Mouse (Mus musculus): ENCODE results near the gene Camk2g.
"Not testable (repeated sequence)": the region's sequence is repeated elsewhere in the genome, so short reads cannot be mapped to it uniquely, and the experiment has no call there.

Gene Camk2g

GRCm38 (mm10) chr14:20703461-20703860 lies 90.4 kb downstream of the Camk2g start:
- DNase-seq (ENCODE audit: extremely low read depth, low read depth, low spot score) = not testable (repeated sequence)

GRCm38 (mm10) chr14:20702741-20703381 lies 91.0 kb downstream of the Camk2g start, which contains the start of gene Chchd1:
Gene Chchd1, plus strand, starts transcription at chr14:20703006.
- DNase-seq (ENCODE audit: extremely low read depth, low read depth, low spot score) = no peak

GRCm38 (mm10) chr14:20702096-20702740 lies 91.7 kb downstream of the Camk2g start:
- DNase-seq (ENCODE audit: extremely low read depth, low read depth, low spot score) = no peak

- DNase-seq (ENCODE audit: extremely low read depth, low read depth, low spot score) = no peak
Measured at GRCm38 (mm10) chr14:20701554-20701953, 92.3 kb downstream of the Camk2g start.

GRCm38 (mm10) chr14:20700362-20700761 lies 93.5 kb downstream of the Camk2g start:
- DNase-seq (ENCODE audit: extremely low read depth, low read depth, low spot score) = no peak

GRCm38 (mm10) chr14:20698515-20698914 lies 95.4 kb downstream of the Camk2g start:
- DNase-seq (ENCODE audit: extremely low read depth, low read depth, low spot score) = no peak

GRCm38 (mm10) chr14:20696986-20697385 lies 96.9 kb downstream of the Camk2g start:
- no peak for DNase-seq (ENCODE audit: extremely low read depth, low read depth, low spot score)

- no peak for DNase-seq (ENCODE audit: extremely low read depth, low read depth, low spot score)
Measured at GRCm38 (mm10) chr14:20695761-20696520, 97.9 kb downstream of the Camk2g start.

GRCm38 (mm10) chr14:20694884-20695760 lies 98.8 kb downstream of the Camk2g start, which contains the start of gene Fut11:
Gene Fut11, plus strand, starts transcription at chr14:20694968.
- DNase-seq (ENCODE audit: extremely low read depth, low read depth, low spot score) = no peak

GRCm38 (mm10) chr14:20694185-20694883 lies 99.6 kb downstream of the Camk2g start:
- no peak for DNase-seq (ENCODE audit: extremely low read depth, low read depth, low spot score)

GRCm38 (mm10) chr14:20693589-20694101 lies 100.2 kb downstream of the Camk2g start:
- no peak for DNase-seq (ENCODE audit: extremely low read depth, low read depth, low spot score)

GRCm38 (mm10) chr14:20691772-20692171 lies 102.1 kb downstream of the Camk2g start:
- no peak for DNase-seq (ENCODE audit: extremely low read depth, low read depth, low spot score)

- DNase-seq (ENCODE audit: extremely low read depth, low read depth, low spot score) = no peak
Measured at GRCm38 (mm10) chr14:20689009-20689408, 104.9 kb downstream of the Camk2g start.

GRCm38 (mm10) chr14:20686576-20686975 lies 107.3 kb downstream of the Camk2g start:
- no peak for DNase-seq (ENCODE audit: extremely low read depth, low read depth, low spot score)
